11 mouse cellular contexts compared by ENCODE assay signal in the genomic region with DNA sequence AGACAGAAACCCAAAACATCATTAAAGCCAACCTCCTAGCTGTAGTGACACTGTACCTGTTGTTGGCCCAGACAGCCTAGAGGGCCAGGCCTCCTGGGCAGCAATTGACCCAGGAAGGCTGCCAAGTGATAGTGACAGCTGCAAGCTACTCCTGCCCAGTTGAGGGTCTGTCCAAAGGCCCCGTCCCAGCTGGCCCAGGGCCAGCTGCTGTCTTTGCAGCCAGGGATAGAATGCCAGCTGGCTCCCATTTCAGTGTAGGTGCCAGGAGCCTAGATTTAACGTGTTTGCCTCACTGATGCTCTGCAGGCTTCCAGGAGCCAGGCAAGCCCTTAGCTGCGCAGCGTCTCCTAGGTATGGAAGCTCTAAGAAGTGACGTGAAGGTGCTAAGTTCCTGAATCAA. TPM values are rescaled to one million over a fixed set of nuclear protein-coding genes. Genes with fewer than 3 reads are reported as not detected.
DNase-seq lines count a peak whose midpoint lies in the region; ATAC-seq lines count a peak whose summit lies in the region.
"Had no signal": no experiment of that assay in that cellular context is flagged by ENCODE, and none has a peak within 500 bp of the region (broad histone marks: within the 10 kb centered on the region; RNA-seq: fewer than 3 reads in every experiment).

No protein-coding gene starts in this region.

- no peak overlapping the region for H3K9ac ChIP-seq in hindbrain, embryonic 14.5 days
- H3K9ac ChIP-seq: limb, embryonic 12.5 days had no signal

- H3K9me3 ChIP-seq in hindbrain, embryonic 14.5 days (ENCODE audit: control insufficient read depth, low read length) = no peaks in the 10 kb centered on the region
- H3K9me3 ChIP-seq in hindbrain, embryonic 10.5 days = no peaks in the 10 kb centered on the region
- H3K9me3 ChIP-seq: limb, embryonic 12.5 days had no signal

- no peak overlapping the region for H3K27ac ChIP-seq in hindbrain, embryonic 14.5 days
- no peak overlapping the region for H3K27ac ChIP-seq in hindbrain, embryonic 10.5 days
- H3K27ac ChIP-seq: limb, embryonic 12.5 days had no signal

- peak; percentile 75; the same call in 1 of the 2 replicates for ATAC-seq in hindbrain, embryonic 14.5 days (ENCODE audit: low FRiP score)
- ATAC-seq in granulocyte monocyte progenitor cell, adult 5-6 weeks (replicated peaks; ENCODE audit: poor library complexity, severe bottlenecking) = no peak

- H3K4me3 ChIP-seq in hindbrain, embryonic 14.5 days (replicated peaks; ENCODE audit: low read length) = no peak overlapping the region
- no peak overlapping the region for H3K4me3 ChIP-seq in hindbrain, embryonic 10.5 days
- H3K4me3 ChIP-seq: limb, embryonic 12.5 days had no signal

- DNase-seq in hindbrain, embryonic 14.5 days (ENCODE audit: low spot score) = peak; percentile 69
- DNase-seq in hindbrain, embryonic 10.5 days (ENCODE audit: low spot score) = no peak
- peak; percentile 28 for DNase-seq in adrenal gland, postnatal 25 days
- DNase-seq in cerebellum, postnatal 36 days = peak; percentile 5 to 8
- peak; percentile 19 for DNase-seq in layer of hippocampus, adult 9-11 months
- no peak for DNase-seq in spleen, adult 18-20 months
- DNase-seq in kidney, adult 18-20 months = no peak
- DNase-seq: embryo, embryonic 11 days had no signal

- H3K4me2 ChIP-seq in hindbrain, embryonic 14.5 days (replicated peaks) = no peak overlapping the region
- H3K4me2 ChIP-seq: limb, embryonic 12.5 days had no signal

- H3K4me1 ChIP-seq in hindbrain, embryonic 14.5 days (replicated peaks; ENCODE audit: control insufficient read depth, insufficient read depth, low read length) = 0 out of 2 replicates have a peak, but pooled peaks cover 7% of the 10 kb centered on the region
- peaks cover 22% of the 10 kb centered on the region for H3K4me1 ChIP-seq in hindbrain, embryonic 10.5 days (replicated peaks)

- H3K27me3 ChIP-seq in hindbrain, embryonic 14.5 days (ENCODE audit: control insufficient read depth, insufficient read depth, low read length) = 0 out of 2 replicates have a peak, but pooled peaks cover 3% of the 10 kb centered on the region
- peaks cover 67% of the 10 kb centered on the region for H3K27me3 ChIP-seq in hindbrain, embryonic 10.5 days (ENCODE audit: insufficient read depth, poor library complexity, severe bottlenecking)
- H3K27me3 ChIP-seq: limb, embryonic 12.5 days had no signal

- WGBS in hindbrain, embryonic 14.5 days = 51% methylated on average over 5 of the region's 5 CpGs
- 81% methylated on average over 5 of the region's 5 CpGs for WGBS in hindbrain, embryonic 10.5 days

- no peaks in the 10 kb centered on the region for H3K36me3 ChIP-seq in hindbrain, embryonic 14.5 days (replicated peaks; ENCODE audit: control insufficient read depth, insufficient read depth)
- H3K36me3 ChIP-seq in hindbrain, embryonic 10.5 days = no peaks in the 10 kb centered on the region
- H3K36me3 ChIP-seq: limb, embryonic 12.5 days had no signal

RNA-seq across cellular contexts. Expression of a gene that starts 29.8 kb away (rescaled TPM):
- polyA plus RNA-seq in hindbrain, embryonic 14.5 days (2014; fragmentation: Nextera tagmentation; extraction: Ambion mirVana) = 0.28 and 0.30 TPM in 2 replicates
- polyA plus RNA-seq in hindbrain, embryonic 10.5 days (2016; fragmentation: Nextera tagmentation; extraction: Ambion mirVana) = 3.3 and 5.5 TPM in 2 replicates
- not detected in 2 replicates for total RNA-seq in adrenal gland, postnatal 25 days (2021)
- not detected in 2 replicates for total RNA-seq in granulocyte monocyte progenitor cell, adult 5-6 weeks (2014; fragmentation: Nextera tagmentation)
- total RNA-seq in granulocyte monocyte progenitor cell, adult 5-6 weeks (2017) = not detected in 2 replicates
- total RNA-seq: hematopoietic stem cell, adult 5-6 weeks had no signal

Comparison
In these comparisons a context has a peak if more than half of its experiments do, and no peak if none do; other contexts are left out.
1. DNase-seq: peak in hindbrain, embryonic 14.5 days (single experiment), adrenal gland, postnatal 25 days (single experiment), cerebellum, postnatal 36 days (2 of 2) and layer of hippocampus, adult 9-11 months (single experiment); none in hindbrain, embryonic 10.5 days (single experiment), spleen, adult 18-20 months (0 of 2) and kidney, adult 18-20 months (single experiment).